Mouse (Mus musculus): ENCODE measurements around the gene Kif26a. TPM values are rescaled to one million over a fixed set of nuclear protein-coding genes. Genes with fewer than 3 reads are reported as not detected.

The Kif26a gene
- polyA plus RNA-seq, 1 experiment, result not detected

DNA sequence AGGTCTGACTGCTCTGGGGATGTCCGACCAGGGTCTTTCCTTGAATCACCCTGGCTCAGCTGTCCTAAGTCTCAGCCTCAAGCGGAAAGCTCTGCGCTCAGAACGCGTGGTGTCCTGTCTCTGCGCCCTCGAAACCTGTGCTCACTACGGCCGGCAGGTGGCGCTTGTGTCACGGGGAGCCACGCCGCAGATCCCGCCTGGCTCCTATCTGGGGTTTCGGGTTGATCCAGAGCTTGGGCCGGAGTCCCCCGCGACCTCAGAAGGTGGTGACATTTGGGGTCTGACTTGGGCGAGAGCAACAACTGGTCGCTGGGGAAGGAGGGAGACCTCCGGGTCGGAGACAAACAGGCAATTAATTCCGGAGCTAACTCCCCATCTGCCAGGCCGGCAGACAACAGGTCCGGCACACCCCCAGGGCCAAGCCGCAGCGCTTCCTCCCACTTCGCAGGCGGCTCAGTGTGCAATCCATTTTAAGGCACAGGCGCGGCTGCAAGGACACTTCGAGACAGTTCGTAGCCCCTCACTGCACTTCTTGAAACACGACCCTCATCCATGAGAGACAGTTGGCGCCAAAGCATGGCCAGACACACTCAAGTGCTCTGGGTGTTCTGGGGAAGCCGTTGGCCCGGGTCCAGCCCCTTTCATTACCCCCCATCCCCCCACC is 665 bp upstream of the Kif26a start:
- H3K27ac ChIP-seq (ENCODE audit: insufficient read depth, low read depth, low read length), result no peak overlapping the region
- TF ChIP-seq POLR2A (IDR thresholded peaks at IDR 0.05; ENCODE audit: borderline replicate concordance, low read depth, low read length) (no peak), CTCF (IDR thresholded peaks at IDR 0.05; ENCODE audit: low read depth, low read length) (peak; percentile 92)
- H3K4me3 ChIP-seq (ENCODE audit: insufficient read depth, low read length), result peak overlapping the region; percentile 12
- H3K4me1 ChIP-seq (ENCODE audit: control insufficient read depth, insufficient read depth, low read length), result no peaks in the 10 kb centered on the region

DNA sequence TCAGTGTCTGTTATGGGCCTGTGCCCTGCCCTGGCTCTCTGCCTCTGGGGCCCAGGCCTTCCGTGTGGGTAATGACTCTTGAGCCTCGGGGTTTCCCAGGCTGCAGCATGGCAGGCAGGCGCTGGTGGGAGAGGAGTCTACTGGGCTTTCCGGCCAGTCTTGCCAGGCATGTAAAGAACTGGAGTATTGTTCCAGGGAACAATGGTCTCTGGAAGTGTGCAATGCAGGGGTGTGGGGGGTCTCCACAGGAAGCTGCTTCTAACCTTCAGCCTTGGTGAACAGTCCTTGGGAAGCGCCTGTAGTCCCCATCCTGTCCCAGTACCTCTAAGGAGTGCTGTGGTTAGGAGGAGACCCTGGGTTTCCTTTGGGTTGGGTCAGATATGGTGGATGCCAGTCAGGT is 1.4 kb downstream of the Kif26a start:
- Histone ChIP-seq H3K4me1 (ENCODE audit: control insufficient read depth, insufficient read depth, low read length) (no peaks in the 10 kb centered on the region), H3K4me3 (ENCODE audit: insufficient read depth, low read length) (no peak overlapping the region), H3K27ac (ENCODE audit: insufficient read depth, low read depth, low read length) (no peak overlapping the region)
- TF ChIP-seq POLR2A (IDR thresholded peaks at IDR 0.05; ENCODE audit: borderline replicate concordance, low read depth, low read length) (no peak), CTCF (IDR thresholded peaks at IDR 0.05; ENCODE audit: low read depth, low read length) (no peak)

DNA sequence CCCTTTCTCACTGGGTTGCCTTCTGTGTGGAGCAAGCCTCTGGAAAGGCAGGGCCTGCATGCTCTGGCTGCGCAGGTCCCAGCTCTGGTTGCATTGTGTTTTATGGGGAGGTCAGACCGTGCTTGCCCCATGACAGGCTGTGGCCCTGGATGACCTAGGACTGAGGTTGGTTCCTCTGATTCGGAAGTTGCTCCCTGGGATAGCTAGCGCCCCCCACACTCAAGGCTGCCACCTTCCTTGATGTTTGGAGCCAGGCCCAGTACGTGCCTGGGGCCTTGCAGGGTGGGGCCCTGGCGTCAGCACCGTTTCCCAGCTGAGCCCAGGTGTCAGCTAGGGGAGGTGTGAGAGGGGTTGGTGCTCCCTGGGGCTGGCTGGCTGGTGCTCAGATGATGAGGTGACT is 4.0 kb downstream of the Kif26a start:
- Histone ChIP-seq H3K4me1 (ENCODE audit: control insufficient read depth, insufficient read depth, low read length) (no peaks in the 10 kb centered on the region), H3K27ac (ENCODE audit: insufficient read depth, low read depth, low read length) (no peak overlapping the region), H3K4me3 (ENCODE audit: insufficient read depth, low read length) (no peak overlapping the region)
- TF ChIP-seq CTCF (IDR thresholded peaks at IDR 0.05; ENCODE audit: low read depth, low read length) (no peak), POLR2A (IDR thresholded peaks at IDR 0.05; ENCODE audit: borderline replicate concordance, low read depth, low read length) (no peak)

GRCm38 (mm10) chr12:112151244-112151979 is 5.4 kb downstream of the Kif26a start:
- no peak overlapping the region for H3K27ac ChIP-seq (ENCODE audit: insufficient read depth, low read depth, low read length)

GRCm38 (mm10) chr12:112151980-112152362 is 6.0 kb downstream of the Kif26a start:
- no peaks in the 10 kb centered on the region for H3K4me1 ChIP-seq (ENCODE audit: control insufficient read depth, insufficient read depth, low read length)
- no peak overlapping the region for H3K27ac ChIP-seq (ENCODE audit: insufficient read depth, low read depth, low read length)
- TF ChIP-seq CTCF (IDR thresholded peaks at IDR 0.05; ENCODE audit: low read depth, low read length) (no peak), POLR2A (IDR thresholded peaks at IDR 0.05; ENCODE audit: borderline replicate concordance, low read depth, low read length) (no peak)
- H3K4me3 ChIP-seq (ENCODE audit: insufficient read depth, low read length), result no peak overlapping the region

More at GRCm38 (mm10) chr12:112151244-112151979, 5.4 kb downstream of the Kif26a start:
- Histone ChIP-seq H3K4me3 (ENCODE audit: insufficient read depth, low read length) (no peak overlapping the region), H3K4me1 (ENCODE audit: control insufficient read depth, insufficient read depth, low read length) (no peaks in the 10 kb centered on the region)
- TF ChIP-seq POLR2A (IDR thresholded peaks at IDR 0.05; ENCODE audit: borderline replicate concordance, low read depth, low read length) (no peak), CTCF (IDR thresholded peaks at IDR 0.05; ENCODE audit: low read depth, low read length) (no peak)

DNA sequence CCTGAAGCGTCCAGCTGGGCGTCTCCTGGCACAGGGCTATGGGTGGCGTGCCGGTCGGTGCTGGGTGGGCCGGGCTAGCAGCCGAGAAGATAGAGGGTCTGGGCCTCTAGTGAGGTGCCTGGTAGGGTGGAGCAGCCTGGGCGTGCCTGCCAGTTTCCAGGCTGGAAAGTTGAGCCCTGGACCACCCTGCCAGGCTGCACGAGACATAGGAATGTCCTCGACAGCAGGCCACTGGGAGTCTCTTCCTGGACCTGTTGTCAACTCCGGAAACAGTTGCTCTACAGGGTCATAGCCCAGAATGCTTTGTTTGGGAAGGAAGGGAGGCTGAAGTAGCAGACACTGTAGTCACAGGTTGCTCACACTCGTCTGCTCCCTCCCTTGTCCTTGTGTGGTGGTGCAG is 7.6 kb downstream of the Kif26a start:
- TF ChIP-seq CTCF (IDR thresholded peaks at IDR 0.05; ENCODE audit: low read depth, low read length) (no peak), POLR2A (IDR thresholded peaks at IDR 0.05; ENCODE audit: borderline replicate concordance, low read depth, low read length) (no peak)
- Histone ChIP-seq H3K4me3 (ENCODE audit: insufficient read depth, low read length) (no peak overlapping the region), H3K27ac (ENCODE audit: insufficient read depth, low read depth, low read length) (no peak overlapping the region), H3K4me1 (ENCODE audit: control insufficient read depth, insufficient read depth, low read length) (no peaks in the 10 kb centered on the region)

- no peak for TF ChIP-seq CTCF (IDR thresholded peaks at IDR 0.05; ENCODE audit: low read depth, low read length)
- no peak for TF ChIP-seq POLR2A (IDR thresholded peaks at IDR 0.05; ENCODE audit: borderline replicate concordance, low read depth, low read length)
- Histone ChIP-seq H3K4me3 (ENCODE audit: insufficient read depth, low read length) (no peak overlapping the region), H3K4me1 (ENCODE audit: control insufficient read depth, insufficient read depth, low read length) (no peaks in the 10 kb centered on the region), H3K27ac (ENCODE audit: insufficient read depth, low read depth, low read length) (no peak overlapping the region)
These were observed 8.5 kb downstream of the Kif26a start for GRCm38 (mm10) chr12:112154476-112154875.

- no peak for TF ChIP-seq CTCF (IDR thresholded peaks at IDR 0.05; ENCODE audit: low read depth, low read length)
- no peak for TF ChIP-seq POLR2A (IDR thresholded peaks at IDR 0.05; ENCODE audit: borderline replicate concordance, low read depth, low read length)
- Histone ChIP-seq H3K4me1 (ENCODE audit: control insufficient read depth, insufficient read depth, low read length) (no peaks in the 10 kb centered on the region), H3K4me3 (ENCODE audit: insufficient read depth, low read length) (no peak overlapping the region), H3K27ac (ENCODE audit: insufficient read depth, low read depth, low read length) (no peak overlapping the region)
These were observed 9.4 kb downstream of the Kif26a start for GRCm38 (mm10) chr12:112155218-112156051.

GRCm38 (mm10) chr12:112156804-112157203 is 10.8 kb downstream of the Kif26a start:
- H3K4me1 ChIP-seq (ENCODE audit: control insufficient read depth, insufficient read depth, low read length), result no peaks in the 10 kb centered on the region
- no peak overlapping the region for H3K27ac ChIP-seq (ENCODE audit: insufficient read depth, low read depth, low read length)
- TF ChIP-seq POLR2A (IDR thresholded peaks at IDR 0.05; ENCODE audit: borderline replicate concordance, low read depth, low read length), result no peak
- no peak for TF ChIP-seq CTCF (IDR thresholded peaks at IDR 0.05; ENCODE audit: low read depth, low read length)
- no peak overlapping the region for H3K4me3 ChIP-seq (ENCODE audit: insufficient read depth, low read length)
